Mouse (Mus musculus) lung, postnatal 14 days (tissue): ENCODE data around the gene Daam2.
"Not testable (repeated sequence)": the region's sequence is repeated elsewhere in the genome, so short reads cannot be mapped to it uniquely, and the experiment has no call there.

Source experiments
- DNase-seq: peaks from one replicate; pipeline ENCODE4 v3.0.0; 2021

Gene Daam2

DNA sequence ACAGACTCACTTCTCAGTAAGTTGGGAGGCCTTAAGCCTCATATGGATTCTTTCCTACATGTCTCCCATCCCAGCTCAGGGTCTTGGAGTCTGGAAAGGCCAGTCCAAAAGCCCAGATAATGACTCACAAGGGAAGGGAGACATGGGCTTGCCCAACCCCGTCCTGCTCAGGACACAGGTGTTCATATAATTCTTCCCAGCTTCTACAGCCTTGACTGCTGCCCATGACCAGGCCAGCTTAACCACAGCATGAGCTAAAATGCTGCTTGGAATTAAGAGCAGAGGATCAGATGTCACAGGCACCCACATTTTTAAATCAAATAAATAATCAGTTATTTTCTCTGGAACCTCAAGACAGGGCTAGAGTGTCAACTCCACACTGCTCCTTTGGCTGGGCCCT is 89.0 kb downstream of the Daam2 start:
- no peak for DNase-seq

DNA sequence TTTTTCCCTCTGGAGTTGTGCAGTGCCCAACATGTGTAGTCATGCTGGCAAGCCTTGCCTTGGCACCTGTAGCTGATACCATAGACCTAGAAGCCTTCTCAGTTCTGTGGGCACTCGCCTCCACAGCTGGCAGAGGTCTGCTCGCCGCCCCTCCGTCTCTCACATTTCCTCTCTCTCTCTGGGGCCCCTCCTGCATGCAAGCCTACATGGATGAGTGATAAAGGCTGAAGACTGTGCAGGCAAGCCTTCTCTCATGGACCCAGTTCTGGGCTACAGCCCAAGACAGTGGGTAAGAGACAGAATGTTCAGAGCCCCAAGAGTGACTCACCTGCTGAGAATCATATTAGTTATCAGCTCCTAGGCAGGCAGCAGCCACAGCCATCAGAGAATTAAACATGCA is 90.1 kb downstream of the Daam2 start:
- DNase-seq = no peak

DNA sequence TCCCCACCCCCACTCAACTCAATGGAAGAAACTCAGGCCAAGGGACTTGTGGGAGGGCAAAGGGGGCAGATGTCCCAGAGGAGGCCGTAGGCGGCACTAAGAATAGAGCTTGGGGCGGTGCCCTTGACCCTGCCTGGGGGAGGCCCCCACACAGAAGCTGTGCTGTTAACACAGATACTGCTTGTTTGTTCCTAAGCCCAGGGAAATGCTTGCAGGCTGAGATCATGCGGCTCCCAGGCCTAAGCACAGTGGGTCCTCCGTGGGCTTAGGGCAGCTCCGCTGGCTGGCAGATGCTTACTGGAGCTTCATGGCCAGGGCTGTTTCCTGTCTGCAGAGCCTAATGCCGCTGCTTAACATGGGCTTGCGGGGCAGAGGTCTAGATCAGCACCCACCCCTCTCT is 91.5 kb downstream of the Daam2 start:
- DNase-seq = peak; percentile 14

DNA sequence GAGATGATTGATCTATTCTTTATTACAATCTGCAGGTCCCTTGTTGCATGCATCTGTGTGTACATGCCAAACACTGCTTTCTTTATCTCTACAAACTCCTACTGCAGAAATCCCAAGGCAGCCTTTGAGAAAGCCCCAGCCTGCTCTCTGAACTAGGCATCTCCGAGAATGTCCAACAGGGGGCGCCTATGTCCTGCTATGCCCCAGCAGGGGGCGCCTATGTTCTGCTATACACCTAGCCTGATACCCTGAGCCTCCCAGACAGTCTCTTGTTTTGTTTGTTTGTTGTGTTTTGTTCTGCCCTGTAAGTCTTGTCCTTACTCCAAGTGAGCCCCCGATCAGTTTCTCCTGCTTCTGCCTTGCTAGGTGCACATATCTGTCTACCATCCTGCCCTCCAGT is 95.9 kb downstream of the Daam2 start:
- DNase-seq = peak; percentile 85

DNA sequence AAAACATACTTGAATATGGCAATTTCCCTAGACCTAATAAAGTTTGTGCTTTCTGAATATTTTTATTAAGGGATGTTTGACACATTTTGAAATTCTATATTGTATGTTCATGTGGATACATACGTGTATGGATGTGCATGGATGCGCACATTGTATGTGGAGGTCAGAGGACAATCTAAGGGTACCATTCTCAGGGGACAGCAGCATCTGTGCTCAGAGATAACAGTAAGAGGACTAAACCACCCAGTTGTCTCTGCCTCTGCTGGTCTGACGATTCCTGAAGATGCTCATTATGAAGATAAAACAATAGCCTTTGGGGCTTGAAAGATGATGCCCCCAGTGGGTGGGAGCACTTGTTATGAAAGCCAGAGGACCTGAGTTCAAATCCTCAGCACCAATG is 99.3 kb downstream of the Daam2 start:
- no peak for DNase-seq

DNA sequence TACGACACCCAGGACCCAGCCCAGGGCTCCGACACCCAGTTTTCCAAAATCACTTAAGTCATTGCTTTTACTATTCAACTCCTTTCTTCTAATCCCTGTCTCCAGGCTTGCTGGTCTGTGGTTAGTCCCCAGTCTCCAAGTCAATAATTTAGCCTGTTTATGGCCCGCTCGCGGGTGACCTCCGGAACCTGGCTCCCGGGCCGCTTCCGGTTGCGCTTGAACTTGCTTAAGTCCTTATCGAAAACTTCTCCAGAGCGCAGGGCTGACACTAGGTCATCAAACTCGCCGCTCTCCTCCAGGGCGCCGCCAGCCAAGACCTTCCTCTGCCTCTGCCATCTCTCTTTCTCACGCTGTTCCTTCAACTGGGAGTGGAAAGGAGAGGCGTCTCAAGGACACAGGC is 105.8 kb downstream of the Daam2 start:
- no peak for DNase-seq

DNA sequence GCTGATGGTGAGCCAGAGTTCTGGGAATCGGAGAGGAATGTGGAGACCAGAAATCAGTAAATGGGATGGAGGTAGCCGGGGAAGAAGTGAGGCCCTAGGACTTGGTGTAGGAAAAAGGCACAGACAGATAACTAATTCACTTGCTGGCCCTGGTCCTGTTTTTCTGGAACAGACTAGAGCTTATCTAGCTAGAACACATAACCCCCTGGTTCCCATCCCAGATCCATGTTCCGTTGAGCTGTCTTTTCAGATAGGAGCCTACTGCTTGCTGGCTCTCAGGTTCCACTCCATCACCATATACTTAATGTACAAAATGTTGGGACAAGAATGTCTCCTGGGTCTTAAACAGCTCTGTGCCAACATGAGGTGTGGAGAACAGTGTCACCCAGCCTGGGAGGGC is 106.3 kb downstream of the Daam2 start:
- DNase-seq = no peak

DNA sequence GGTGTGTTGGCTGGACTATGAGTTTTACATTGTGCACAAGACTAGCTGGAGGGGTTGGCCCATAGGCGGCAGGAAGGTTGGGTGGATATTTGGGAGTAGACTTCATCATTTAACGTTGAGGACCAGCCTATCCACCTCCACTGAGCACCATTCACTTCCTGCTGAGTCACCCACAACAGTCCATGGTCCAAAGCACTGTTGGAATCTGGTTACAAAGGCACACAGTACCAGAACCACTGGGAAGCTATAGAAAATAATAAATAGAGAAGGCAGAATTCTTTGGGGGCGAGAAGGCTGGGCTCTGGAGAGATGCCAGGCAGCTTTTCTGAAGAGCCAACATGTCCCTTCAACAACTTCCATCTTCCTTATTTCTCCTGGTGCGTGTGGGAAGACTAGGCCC is 107.8 kb downstream of the Daam2 start:
- DNase-seq = no peak

DNA sequence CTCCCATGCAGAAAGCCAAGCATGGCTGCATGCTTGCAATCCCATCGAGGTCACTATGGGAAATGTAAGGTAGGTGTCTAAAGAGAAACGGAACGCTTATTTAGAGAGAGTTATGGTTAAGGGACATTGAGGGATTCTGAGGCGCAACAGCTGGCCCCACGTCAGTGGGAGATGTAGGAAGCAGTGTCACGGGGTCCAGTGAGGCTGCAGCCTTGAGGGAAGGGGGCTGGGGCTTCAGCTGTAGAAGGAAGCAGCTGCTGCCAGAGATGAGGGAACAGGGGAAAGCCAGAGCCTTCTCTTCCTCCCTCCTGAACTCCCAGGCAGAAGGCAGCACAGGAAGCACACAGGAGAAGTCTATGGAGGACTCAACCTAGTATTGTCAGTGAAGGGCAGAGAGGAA is 113.2 kb downstream of the Daam2 start:
- DNase-seq = no peak

DNA sequence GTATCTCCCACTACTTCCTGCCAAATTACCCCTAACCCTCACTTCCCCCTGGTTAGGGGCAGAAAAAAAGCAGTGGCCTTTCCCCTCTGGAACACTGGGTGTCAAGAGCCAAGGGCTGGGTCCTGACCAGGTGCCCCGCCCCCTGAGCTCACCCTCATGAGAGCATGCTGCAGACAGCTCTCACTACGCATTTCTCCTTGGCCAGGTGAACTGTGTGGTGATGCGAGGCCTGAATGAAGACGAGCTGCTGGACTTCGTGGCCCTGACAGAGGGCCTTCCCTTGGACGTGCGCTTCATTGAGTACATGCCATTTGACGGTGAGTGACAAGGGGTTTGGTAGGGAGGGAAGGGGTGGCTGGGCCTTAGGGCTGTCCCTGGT is 114.9 kb downstream of the Daam2 start:
- DNase-seq = no peak

DNA sequence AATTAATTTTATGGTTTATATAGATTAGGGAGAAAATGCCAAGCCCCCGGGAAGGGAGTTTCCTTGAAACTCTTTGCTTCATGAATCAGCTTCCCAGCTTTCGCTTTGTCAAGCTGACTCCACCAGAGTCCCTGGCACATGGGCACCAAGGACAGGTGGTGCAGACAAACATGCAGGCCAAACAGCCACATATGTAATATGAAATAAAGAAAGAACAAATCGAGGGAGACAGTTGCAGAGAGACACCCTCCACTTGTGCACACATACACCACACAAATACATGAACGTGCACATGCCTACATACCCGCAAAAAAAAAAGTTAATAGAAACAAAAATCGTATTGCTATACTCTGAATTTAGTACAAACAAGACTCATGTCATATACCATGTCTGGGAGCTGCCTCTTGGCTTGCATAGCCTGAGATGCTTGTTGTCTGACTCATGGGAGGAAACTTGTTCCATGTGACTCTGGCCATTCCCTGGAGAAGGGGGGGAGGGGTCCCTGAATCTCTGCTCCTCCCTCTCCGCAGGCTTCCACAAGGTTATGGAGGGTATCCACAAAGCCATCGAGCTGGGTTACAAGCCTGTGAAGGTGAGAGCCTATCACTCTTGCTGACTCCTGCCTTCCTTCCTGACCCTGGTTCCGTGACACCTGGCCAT is 115.4 kb downstream of the Daam2 start:
- DNase-seq = no peak

DNA sequence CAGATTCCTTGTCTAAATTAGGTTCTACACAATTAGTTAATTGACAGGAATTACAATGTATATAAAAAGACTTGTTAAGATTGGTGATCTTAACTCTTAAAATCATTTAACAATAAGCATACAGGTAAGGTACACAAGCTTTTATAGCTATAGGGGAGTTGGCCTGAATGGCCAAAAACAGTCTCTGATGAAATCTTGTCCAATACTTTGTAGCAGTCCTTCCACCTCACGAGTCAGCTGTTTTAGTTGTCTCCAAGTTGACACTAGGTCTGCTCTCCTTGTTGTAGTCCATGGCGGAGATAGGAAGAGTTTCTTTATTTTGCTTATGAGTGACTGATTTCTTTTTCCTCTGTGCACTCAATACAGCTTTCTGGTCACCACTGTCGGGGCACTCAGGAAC is 121.3 kb downstream of the Daam2 start:
- DNase-seq = not testable (repeated sequence)

DNA sequence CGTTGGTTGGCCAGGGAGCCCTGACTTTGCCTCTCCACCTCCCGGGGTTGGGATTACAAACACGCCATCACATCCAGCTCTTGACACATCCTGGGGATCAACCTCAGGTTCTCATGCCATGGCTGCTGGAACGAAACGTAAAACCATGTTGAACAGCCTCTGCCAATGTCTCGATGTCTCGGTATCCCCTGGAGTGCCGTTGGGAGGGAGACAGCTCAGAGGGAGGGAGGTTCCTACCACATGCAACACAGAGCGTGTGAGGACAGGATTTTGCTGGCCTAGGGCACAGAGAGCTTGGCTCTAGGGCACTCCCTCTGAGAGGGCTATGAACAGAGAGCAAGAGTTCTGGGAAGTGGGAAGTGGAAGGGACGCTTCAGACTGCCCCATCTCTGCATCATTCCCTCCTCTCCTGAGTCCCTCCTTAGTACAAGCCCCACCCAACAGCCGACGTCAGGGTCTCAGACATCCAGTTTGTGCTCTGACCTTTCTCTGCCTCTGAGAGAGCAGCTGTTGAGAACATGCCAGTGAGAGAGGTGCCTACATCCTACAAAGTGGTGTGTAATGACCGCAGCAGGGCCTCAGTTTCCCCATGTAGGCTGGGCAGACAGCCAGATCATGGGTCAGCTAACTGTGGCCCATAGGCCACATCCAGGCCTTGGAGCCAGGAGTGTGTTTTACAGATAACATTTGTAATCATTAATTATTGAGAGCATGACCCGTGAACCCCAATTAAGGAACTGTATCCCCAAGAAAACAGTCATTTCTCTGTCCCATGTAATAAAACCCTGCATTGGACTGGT is 123.6 kb downstream of the Daam2 start:
- DNase-seq = no peak

DNA sequence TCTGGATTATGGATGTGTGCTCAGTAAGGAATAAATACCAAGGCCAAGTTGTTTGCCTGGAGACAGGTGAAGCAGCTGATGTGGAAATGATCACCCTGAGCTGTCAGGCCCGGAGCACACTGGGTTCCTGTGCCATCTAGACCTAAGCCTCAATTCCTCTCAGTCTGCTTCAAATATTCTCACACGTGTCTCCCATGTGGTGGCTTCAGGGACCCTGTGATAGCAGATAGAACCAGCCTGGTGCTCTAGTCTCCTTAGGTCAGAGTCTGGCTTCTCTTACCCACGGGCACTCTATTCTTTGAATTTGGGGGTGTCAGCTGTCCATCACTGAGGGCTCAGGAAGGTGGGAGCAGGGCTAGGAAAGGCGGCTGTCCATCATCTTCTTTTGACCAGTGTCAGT is 124.4 kb downstream of the Daam2 start:
- DNase-seq = no peak

DNA sequence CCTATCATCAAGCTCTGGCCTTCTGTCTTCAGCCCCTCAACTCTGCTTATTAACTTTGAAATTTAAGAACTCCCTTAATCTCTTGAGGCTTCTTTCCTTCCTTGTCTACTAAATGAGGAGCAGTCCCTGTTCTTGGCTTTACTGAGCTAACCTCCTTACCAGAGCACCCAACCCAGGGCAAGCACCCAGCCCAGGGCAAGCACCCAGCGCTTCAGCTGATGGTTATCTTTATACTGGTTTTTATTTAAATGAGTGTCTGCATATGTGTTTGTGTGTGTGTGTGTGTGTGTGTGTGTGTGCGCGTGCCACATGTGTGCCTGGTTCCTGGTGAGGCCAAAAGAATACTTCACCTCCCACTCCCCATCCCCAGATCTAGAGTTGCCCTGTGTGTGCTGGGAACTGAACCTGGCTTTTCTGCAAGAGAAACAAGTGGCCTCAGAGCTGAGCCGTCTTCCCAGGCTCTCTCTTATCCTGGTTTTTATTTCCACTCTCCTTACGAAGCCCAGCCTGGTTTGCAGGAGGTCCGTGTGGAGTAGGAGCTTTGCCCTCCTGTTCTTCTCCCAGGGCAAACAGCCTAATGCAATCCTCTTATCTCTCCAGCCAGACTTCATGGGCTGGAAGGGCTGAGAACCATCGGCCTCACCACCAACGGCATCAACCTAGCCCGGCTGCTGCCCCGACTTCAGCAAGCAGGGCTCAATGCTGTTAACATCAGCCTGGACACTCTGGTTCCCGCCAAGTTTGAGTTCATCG is 125.1 kb downstream of the Daam2 start:
- DNase-seq = no peak

DNA sequence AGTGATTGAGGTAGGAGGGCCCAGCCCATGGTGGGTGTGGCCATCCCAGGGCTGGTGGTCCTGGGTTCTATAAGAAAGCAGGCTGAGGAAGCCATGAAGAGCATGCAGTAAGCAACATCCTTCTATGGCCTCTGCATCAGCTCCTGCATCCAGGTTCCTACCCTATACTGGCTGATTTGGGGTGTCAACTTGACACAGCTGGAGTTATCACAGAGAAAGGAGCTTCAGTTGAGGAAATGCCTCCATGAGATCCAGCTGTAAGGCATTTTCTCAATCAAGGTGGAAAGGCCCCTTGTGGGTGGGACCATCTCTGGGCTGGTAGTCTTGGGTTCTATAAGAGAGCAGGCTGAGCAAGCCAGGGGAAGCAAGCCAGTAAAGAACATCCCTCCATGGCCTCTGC is 126.8 kb downstream of the Daam2 start:
- not testable (repeated sequence) for DNase-seq

DNA sequence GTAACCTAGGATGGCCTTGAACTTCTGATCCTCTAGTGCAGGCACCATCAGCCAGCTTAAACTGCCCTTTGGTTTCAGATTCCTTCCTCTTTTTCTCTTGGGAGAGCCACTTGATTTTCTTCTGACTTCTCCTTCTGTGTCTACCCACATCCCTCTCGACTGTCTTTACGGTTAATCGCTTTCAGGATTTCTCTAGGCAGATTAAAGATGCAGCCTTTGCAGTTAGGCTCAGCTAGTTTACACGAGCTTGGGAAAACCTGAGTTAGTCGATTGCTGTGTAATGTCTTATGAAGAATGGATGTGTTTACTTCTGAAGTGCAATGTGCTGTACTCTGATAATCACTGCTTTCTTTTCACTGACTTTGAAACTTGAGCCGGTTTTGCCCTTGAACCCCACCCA is 127.5 kb downstream of the Daam2 start:
- DNase-seq = no peak

DNA sequence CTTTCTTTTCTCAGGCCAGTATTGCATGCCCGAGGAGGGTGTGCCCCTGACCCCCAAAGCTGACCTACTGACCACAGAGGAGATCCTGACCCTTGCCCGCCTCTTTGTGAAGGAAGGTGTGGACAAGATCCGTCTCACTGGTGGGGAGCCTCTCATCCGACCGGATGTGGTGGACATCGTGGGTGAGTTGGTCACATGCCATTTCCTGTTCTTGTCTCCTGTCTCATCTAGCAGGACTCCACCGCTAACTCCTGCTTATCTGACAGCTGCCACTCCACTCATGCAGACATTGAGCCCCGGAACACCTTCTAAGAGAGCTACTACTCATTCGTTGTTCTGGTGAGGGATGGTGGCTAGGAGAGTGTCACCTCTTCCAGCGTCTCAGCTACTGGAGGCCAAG is 129.1 kb downstream of the Daam2 start:
- no peak for DNase-seq

DNA sequence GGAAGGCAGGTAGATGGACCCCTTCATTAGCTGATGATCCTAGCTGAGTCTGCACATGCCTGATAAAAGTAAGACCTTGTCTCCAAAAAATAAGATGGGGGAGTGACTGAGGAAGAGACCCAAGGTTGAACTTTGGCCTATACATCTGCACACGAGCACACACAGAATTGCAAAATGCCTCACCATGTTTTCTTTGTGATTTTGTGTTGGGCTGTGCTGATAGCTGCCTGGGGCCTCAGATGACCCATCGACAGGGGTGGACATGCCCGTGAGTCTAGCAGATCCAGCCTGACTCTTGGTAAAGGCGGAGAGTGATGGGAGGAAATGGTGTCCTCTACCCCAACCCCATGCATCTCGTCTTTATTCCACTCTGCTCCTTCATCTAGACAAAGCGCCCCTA is 129.9 kb downstream of the Daam2 start:
- no peak for DNase-seq

DNA sequence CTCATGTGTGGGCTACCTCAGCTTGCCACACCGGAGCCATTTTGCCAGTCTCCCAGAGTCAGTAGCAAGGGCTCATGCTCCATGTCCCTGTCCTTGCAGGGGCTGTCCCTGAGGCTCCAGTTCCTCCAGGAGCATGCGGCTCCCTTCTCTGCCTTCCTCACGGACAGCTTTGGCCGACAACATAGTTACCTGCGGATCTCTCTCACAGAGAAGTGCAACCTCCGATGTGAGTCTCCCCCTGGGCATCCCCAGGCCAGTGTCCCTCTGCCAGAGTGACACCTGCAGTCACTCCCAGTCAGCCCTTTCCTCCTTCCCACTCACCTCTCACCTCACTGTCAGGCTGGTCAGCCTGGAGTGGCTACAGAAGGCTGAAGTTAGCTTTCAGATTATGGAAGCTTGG is 131.1 kb downstream of the Daam2 start:
- DNase-seq = no peak

DNA sequence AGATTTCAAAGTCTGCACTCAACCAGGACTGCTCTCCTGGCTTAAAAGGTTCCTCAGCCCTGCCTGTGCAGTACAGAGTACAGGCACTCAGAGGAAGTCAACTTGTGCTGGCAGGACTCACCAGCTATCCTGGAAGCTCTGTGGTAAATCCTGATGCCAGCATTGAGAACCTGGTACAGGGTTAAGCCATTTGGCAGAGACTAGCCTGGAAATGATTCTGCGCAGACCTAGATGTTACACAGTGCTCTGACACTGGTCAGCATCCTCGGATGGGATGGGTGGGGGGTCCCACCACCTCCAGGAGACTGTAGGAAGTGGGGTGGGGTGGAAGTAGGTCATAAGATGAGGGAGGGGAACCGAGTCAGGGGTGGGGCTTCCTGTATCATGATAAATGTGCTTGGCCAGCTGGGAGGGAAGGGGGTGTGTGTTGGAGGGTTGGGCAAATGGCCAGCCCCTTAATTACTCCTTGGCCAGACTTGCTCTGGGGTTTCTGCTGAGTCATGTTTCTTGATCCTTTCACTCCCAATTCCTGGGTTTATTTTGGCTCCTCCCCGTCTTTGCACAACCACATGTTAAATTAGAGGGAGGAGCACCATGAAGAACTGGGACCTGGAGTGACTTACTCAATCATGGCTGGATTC is 132.0 kb downstream of the Daam2 start:
- DNase-seq = peak; percentile 75

DNA sequence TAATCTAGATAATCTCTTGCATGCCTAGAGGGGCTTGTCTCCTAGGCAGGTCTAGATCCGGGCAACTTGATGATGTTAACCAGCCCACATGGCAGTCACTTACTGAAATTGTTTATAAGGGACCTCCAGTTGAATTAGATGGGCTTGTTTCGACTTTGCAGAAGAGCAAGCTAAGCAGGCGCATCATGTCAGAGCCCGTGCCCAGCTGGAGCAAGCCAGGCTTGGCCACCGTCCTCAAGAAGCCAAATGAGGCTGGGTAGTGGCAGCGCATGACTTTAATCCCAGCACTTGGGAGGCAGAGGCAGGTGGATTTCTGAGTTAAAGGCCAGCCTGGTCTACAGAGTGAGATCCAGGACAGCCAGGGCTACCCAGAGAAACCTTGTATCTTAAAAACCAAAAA is 133.0 kb downstream of the Daam2 start:
- DNase-seq = no peak

DNA sequence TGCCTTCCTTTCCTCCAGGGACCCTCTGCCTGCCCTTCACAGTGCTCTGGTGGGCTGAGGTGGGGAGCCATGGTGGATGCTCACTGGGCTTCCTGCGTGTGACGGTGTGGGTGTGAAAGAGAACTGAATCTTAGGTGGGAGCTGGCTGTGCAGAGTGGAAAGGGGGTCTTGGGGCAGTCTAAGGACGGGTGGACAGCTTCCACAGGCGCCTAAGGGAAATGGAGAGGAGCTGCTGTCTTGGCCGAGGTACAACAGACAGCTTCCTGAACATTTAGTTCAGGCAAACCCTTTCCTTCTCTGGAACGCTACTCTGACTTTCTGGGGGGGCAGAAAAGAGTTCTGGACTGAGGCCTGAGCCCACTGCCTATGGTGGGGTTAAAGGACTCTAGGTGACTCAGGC is 134.0 kb downstream of the Daam2 start:
- DNase-seq = no peak
